Mouse (Mus musculus): ENCODE results near the gene Gm26992.

Gm26992 gene

DNA sequence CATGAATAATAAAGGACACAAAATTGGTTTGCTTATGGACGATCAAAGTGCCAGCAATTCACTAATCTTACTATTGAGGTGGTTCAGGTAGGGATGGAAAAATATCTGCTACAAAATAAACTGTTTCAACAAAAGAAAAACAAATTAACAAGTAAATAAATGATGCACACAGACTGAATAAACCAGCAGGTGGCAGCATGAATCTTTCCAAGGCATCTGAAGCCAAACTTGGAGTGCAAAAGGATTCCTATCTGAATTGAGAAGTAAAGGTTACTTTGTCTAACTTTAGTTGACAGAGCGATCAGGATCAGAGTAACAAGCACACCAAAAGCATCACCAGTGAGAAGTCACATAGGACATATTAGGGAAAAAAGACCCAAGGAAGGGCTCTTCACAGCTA is 62.2 kb downstream of the Gm26992 start:
- DNase-seq (ENCODE audit: low spot score in 2 of 2) = peak; percentile 35 to 45

DNA sequence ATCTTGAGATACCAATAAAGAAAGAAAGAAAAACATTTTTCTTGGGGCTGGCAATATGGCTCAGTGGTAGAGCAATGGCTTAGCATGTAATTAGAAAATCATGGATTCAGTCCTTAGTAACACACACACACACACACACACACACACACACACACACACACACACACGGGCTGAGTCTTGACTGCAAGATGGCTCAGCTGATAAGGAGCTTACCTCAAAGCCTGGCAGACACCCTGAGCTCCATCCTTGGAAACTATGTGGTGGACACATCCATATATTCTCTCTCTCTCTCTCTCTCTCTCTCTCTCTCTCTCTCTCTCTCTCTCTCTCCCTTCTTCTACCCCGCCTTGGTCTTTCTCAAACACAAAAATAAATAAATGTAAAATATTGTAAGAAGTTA is 69.0 kb downstream of the Gm26992 start:
- DNase-seq (ENCODE audit: low spot score in 2 of 2) = no peak

DNA sequence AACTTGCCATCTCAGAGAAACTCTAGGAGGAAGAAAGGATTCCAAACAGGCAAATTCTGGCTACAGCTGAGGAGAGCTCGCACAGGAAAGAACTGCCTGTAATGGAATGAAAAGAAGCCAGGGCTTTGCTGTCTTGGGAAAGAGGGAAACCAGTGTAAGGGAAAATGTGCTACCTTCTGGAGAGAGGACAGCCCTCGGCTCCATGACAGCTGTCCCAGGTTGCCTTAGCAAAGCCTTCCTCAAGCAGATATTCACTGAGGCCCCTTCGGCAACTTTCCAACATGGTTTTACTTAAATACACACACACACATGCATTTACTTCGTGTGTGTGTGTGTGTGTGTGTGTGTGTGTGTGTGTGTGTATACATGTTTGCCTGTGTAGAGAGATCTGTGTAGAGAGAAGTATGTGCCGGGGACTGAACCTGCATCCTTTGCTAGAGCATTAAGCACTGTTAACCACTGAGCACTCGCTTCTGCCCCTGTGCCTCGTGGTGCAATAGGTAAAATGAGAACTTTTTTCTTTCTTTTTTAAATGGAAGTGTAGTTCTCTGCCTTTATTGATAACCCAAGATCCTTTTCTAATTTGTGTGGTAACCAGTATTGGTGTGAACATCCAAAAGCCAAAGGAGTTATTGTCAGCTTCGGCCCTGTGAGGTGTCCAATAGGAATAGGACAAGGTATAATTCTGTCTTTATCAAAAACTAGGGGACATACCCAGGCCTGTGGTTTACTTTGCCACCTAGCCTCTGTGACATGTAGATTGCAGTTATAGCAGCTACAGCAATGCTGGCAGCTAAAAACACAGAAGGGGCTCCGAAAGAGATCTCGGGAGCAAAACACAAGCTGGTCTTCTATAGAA is 70.8 kb downstream of the Gm26992 start:
- peak in 1 of 2 experiments; percentile 50 for DNase-seq (ENCODE audit: low spot score in 2 of 2)

DNA sequence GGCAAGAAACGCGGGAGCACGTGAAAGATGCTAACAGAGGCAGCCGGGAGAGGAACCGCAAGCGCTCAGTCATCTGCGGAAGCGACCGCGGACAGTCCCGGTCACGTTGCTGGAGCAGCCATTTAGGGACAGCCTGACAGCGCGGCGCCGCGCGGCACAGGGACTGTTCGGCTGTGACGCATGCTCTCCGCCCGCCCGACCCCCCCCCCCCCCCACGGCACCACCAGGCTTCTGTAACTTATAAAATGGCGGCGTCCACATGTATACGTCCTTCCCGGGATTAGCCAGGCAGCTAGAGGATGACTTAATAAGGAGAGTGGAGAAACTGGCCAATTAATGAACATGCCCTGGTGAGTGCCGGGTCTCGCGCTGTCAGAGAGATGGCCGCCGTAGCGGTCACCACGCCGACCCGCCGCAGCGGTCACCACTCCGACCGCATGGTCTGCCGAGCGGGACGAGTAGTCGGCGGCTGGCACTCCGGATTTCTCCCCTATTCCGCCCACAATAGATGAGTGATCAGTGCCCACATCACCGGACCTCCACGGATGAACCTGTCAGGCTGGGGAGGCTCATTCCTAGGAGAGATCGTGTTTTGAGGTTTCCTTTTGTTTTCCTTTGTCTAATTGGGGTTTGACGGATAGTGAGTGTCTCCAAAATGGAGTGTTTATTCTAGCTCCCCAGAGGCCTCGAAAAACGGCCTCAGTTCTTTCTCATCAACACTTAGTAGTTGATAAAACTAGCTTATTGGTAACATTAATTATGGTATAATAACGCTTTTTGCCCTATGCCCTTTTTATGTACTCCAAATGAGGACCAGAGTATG is 71.8 kb downstream of the Gm26992 start:
- DNase-seq (ENCODE audit: low spot score in 2 of 2) = peak; percentile 68 to 75

DNA sequence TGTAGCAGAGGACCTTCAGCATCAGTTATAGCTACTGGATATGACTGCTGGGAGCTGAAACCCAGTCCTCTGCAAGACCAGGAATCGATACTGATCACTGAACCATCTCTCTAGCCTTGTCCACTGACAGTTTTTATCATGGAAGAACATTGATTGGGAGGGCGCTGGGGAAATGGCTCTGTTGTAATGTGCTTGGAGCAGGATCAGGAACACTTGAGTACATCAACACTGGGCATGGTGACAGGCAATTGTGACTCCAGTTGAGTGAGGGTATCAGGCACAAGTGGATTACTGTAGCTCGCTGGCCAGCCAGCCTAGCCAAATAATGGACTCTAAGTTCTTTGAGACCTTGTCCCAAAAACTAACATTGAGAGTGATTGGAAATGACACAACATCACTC is 77.6 kb downstream of the Gm26992 start:
- DNase-seq (ENCODE audit: low spot score in 2 of 2) = no peak

DNA sequence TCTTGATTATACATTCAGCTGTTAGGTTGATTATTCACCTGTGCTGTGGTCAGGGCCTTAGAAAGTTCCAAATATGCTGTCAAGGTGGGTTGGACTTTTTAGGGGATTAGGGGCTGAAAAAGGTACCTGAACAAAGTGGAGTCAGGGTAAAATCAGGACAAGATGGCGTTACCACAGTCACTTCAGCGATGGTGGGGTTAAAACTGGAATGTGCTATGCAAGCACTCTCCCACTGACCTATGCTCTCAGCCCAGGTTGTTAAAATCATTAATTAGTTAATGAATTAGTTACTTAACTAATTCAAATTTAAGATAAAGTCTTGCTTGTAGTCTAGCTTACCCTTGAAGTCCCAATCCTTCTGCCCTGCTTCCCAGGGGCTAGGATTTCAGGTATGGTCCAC is 78.3 kb downstream of the Gm26992 start:
- DNase-seq (ENCODE audit: low spot score in 2 of 2) = no peak

DNA sequence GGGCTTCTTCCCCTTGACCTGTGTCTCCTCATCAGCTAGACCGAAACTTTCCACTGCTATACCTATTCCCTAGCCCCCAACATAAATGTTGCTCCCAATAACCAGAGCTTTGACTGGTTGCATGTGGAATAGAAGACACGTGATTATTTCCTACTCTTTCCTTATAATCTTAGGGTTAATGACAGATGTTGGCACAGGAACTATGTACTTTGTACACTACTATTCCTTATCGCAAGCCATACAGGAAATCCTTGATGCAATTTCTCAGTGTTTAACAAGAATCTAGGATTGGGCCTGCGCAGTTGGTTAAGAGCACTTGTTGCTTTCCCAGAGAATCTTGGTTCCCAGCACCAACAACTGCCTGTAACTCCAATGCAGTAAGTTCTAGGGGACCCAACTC is 86.4 kb downstream of the Gm26992 start:
- DNase-seq (ENCODE audit: low spot score in 2 of 2) = no peak

DNA sequence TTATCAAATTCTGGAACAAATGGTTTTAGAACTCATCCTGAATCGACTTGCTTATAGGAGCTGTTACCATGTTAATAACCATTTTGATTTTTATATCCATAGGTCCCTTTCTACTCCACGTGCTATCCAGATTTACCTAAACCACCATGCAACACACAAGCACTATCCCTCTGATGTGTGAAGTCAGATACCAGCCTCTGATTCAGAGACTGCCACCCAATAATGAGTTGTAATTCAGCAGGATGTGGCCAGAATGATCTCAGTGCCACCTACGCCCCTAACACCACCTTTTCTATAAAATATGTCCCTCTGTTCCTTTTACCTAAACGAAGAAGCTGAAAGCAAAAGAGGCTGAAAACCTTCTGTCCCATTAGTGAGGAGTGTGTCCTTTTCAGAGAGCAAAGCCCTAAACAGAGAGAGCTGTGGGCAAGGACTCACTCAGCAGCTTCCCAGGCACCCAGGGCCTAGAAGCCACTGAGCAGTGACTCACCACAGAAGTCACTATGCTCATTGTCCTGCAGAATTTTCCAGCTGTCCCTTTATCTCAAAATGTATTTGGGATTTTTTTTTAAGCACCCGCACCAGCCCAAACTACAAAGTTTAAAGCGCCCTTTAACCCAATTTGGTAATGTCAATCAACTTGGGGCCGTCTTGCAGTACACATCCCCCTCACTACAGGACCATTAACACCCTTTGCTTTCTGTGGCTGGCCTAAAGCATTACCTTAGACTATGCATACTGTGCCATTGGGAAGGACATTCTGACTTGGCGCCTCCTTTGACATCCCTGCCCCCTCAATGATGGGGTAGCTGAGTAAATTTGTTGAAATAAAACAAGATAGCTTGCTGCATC is 87.6 kb downstream of the Gm26992 start:
- peak; percentile 21 to 58 for DNase-seq (ENCODE audit: low spot score in 2 of 2)

DNA sequence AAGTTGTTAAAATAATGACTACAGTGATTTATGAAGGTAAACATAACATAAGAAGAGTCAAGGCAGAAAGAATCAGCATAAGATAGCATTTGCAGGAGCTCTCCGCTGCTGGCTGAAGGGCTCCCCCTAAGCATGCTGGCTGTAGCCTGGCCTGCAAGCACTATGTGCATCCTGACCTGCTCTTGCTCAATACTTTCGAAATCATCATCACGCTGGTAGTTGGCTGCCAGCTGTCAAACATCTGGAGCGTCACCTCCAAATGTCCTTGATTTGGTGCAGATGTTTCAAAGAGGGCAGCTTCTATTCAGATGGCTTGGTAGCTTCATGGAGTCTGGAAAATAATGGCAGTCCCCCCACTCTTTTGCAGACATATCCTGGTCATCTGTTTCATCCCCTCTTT is 93.0 kb downstream of the Gm26992 start:
- DNase-seq (ENCODE audit: low spot score in 2 of 2) = no peak

DNA sequence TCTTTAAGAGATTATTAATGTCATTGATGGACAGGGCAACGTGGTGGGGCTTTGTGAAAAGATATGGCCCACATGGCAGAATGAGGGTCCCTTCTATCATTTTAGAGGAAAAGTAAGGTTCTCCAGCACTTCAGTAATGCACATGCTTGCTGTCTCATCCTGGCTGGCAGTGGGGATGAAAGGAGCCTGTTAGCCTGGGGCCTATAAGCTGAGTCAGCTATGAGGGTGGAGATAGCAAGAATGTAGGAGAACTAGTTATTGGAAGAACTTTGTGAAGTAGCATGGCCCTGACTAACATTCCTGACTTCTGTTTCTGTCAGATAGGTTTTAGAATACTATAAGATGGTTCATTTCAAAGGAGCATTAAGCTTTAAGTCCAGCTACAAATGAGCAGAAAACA is 93.5 kb downstream of the Gm26992 start:
- no peak for DNase-seq (ENCODE audit: low spot score in 2 of 2)

DNA sequence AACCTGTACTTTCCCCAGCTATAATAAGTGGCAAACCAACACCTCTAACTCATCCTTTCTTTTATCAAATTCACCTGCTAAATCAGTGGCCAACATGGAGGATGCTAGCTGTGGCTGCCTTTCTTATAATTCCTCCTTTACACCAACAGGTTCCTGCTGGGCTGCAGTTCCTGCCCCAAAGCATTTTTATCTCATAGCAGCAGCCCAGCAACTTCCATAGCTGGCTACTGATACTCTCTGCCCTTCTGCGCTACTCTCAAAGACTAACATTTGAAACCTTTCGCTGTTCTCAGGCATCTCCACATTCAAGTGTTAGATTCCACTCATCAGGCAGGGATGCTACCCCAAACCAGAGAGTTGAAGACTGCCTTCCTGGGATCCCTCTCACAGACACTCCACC is 97.0 kb downstream of the Gm26992 start:
- DNase-seq (ENCODE audit: low spot score in 2 of 2) = no peak

DNA sequence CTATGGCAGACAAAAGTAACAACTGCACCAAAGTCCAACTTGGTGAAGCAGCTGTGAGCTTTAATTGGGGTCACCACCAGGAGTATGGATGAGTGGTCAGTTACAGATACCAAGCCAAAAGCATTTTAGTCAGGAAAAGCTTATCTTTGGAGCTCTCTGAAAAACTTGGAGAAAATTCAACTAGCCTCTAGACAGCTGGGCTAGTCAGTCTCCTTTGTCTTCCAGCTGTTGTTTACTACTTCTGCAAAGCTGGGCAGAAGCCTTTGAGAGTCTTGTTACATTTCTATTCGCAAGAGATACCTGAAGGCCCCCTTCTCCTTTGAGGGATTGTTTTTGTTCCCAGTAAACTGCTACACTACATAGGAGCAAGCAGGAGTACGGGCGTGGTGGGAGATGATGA is 97.7 kb downstream of the Gm26992 start:
- DNase-seq (ENCODE audit: low spot score in 2 of 2) = no peak

DNA sequence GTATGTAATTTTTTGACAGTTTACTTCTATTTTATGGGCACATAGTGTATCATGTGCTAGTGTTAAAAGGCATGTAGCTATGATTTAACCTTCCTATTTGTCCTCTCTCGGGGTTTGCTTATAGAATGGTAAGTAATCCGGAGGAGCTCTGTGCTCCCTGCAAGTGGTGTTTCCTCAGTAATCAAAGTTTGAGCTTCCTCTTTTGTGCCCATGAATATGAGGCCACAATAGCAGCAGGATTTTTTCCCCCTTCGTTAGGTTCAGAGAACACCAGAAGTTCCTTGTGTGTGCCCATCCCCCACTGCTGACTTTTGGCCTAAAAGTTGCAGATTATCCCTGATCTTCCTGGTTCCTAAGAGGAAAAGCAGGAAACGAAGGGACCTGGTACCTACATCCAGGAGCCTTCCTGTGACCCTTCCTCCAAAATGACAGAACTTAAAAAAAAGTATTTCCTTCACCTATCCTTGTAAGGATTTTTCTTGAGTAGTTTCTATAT is 99.5 kb downstream of the Gm26992 start:
- no peak for DNase-seq (ENCODE audit: low spot score in 2 of 2)

DNA sequence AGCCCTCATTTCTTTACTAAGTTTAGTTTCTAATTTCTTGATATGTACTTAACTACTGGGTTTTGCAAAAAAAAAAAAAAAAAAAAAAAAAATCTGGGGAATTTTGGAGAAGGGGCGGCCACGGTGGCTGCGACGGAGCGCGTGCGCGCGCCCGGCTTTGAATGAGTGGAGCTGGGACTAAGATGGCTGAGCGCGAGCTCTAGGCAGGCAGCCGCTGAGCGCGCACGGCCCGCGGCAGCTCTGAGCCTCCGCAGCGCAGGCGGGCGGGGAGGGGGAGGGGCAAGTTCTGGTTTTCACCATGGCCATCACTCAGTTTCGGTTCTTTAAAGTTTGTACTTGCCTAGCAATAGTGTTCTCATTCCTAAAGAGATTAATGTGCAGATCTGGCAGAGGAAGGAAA is 107.4 kb downstream of the Gm26992 start:
- DNase-seq (ENCODE audit: low spot score in 2 of 2) = peak; percentile 62 to 76
